Comparison of ENCODE assay signal across 1 mouse cellular context in the genomic region with DNA sequence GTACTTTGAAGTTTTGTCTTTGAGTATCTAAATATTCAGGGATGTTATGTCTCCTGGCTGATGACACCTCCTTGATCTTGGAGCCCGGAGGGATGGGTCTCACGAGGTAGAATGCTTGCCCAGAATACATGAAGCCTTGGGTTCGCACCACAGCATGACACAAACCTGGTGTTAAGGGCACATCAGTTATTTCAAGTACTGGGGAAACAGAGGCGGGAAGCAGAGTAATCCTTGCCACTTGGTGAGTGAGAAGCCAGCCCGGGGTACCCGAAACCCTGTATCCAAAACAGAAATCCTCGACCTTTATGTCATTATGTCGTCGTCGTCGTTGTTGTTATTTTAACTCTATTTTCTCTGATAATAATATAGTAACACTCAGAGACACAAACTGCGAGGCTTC.
TF ChIP-seq lines count a peak whose summit lies in the region.

No protein-coding gene starts in this region.

TF ChIP-seq in MEL, 35 proteins besides CTCF, POLR2A, EP300 and RAD21 (continued from another document):
- TF ChIP-seq TCF12 (IDR thresholded peaks at IDR 0.05; ENCODE audit: low read depth, low read length) (no peak), USF2 (IDR thresholded peaks at IDR 0.05; ENCODE audit: borderline replicate concordance in 1 of 2, insufficient read depth in 1 of 2, low read depth in 1 of 2, low read length in 2 of 2) (no peak), E2F4 (IDR thresholded peaks at IDR 0.05; ENCODE audit: borderline replicate concordance, low read depth, low read length) (no peak), TAL1 (IDR thresholded peaks at IDR 0.05; ENCODE audit: low read length) (no peak), ELF1 (IDR thresholded peaks at IDR 0.05; ENCODE audit: low read depth, low read length) (no peak)
TF ChIP-seq in MEL: peak in this region for 0.
